ENCODE assay signal across 23 mouse cellular contexts in the genomic region with DNA sequence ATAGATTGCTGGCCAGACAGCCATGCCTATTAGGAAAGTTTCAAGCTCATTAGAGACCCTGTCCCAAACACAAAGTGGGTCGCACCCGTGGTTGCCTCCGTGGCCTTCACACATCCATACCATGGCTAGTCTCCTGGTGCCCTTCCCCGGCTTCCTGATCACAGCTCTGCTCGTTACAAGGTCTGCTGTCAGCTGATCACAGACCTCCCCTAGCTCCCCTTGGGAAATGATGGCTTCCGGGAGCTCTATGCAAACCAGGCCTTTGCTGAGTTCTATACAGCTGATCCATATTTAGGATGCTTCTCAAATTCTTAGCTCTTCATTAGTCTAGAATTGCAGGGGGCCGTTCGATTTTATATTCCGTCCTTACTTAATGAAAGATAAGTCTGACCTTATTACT.
DNase-seq lines count a peak whose midpoint lies in the region; ATAC-seq and TF ChIP-seq lines count a peak whose summit lies in the region.
"Had no signal": no experiment of that assay in that cellular context is flagged by ENCODE, and none has a peak within 500 bp of the region (broad histone marks: within the 10 kb centered on the region; RNA-seq: fewer than 3 reads in every experiment).

No protein-coding gene starts in this region.

- H3K4me3 ChIP-seq in heart, embryonic 10.5 days, result peak overlapping the region; percentile 31; the same call in 1 of the 2 replicates
- no peak overlapping the region for H3K4me3 ChIP-seq in embryonic facial prominence, embryonic 10.5 days
- no peak overlapping the region for H3K4me3 ChIP-seq in intestine, postnatal 0 days (ENCODE audit: low read depth, low read length)
- no peak overlapping the region for H3K4me3 ChIP-seq in midbrain, embryonic 14.5 days (replicated peaks; ENCODE audit: low read depth, low read length)
- H3K4me3 ChIP-seq: kidney, embryonic 15.5 days; limb, embryonic 13.5 days had no signal

- no peak overlapping the region for H3K9ac ChIP-seq in intestine, postnatal 0 days (ENCODE audit: low read depth, low read length)
- no peak overlapping the region for H3K9ac ChIP-seq in midbrain, embryonic 14.5 days (replicated peaks; ENCODE audit: low read length)
- H3K9ac ChIP-seq: hindbrain, embryonic 14.5 days; kidney, embryonic 15.5 days; limb, embryonic 13.5 days had no signal

- intact Hi-C loops in heart, postnatal 10 days (cut with DNase I), result no loop called here

- no peak overlapping the region for H3K27ac ChIP-seq in heart, embryonic 10.5 days
- no peak overlapping the region for H3K27ac ChIP-seq in embryonic facial prominence, embryonic 10.5 days (replicated peaks)
- no peak overlapping the region for H3K27ac ChIP-seq in intestine, postnatal 0 days (ENCODE audit: low read depth, low read length)
- H3K27ac ChIP-seq in midbrain, embryonic 14.5 days (replicated peaks; ENCODE audit: low read depth, low read length), result no peak overlapping the region
- H3K27ac ChIP-seq: kidney, embryonic 15.5 days; limb, embryonic 13.5 days had no signal

- 30% methylated on average over 9 of the region's 9 CpGs for WGBS in heart, embryonic 10.5 days
- WGBS in embryonic facial prominence, embryonic 10.5 days, result 37% methylated on average over 9 of the region's 9 CpGs
- 57% methylated on average over 9 of the region's 9 CpGs for WGBS in intestine, postnatal 0 days
- 25% methylated on average over 9 of the region's 9 CpGs for WGBS in midbrain, embryonic 14.5 days

- peaks cover 25% of the 10 kb centered on the region for H3K27me3 ChIP-seq in heart, embryonic 10.5 days (ENCODE audit: insufficient read depth, poor library complexity, severe bottlenecking)
- H3K27me3 ChIP-seq in embryonic facial prominence, embryonic 10.5 days (replicated peaks; ENCODE audit: low read depth, poor library complexity, severe bottlenecking), result peaks cover 15% of the 10 kb centered on the region
- H3K27me3 ChIP-seq in intestine, postnatal 0 days (replicated peaks; ENCODE audit: control insufficient read depth, insufficient read depth, low read length), result no peaks in the 10 kb centered on the region
- H3K27me3 ChIP-seq in midbrain, embryonic 14.5 days (ENCODE audit: control insufficient read depth, insufficient read depth, low read length), result no peaks in the 10 kb centered on the region

- 0 out of 2 replicates have a peak, but pooled peaks have one; percentile 19 for ATAC-seq in intestine, postnatal 0 days
- ATAC-seq in midbrain, embryonic 14.5 days (ENCODE audit: low FRiP score, low TSS enrichment), result no peak
- ATAC-seq: forebrain, embryonic 14.5 days; Patski had no signal

- DNase-seq in heart, embryonic 10.5 days (ENCODE audit: low spot score), result no peak
- no peak for DNase-seq in heart, postnatal 10 days
- DNase-seq in embryonic facial prominence, embryonic 10.5 days (ENCODE audit: low spot score), result peak; percentile 25
- peak; percentile 56 for DNase-seq in midbrain, embryonic 14.5 days
- no peak for DNase-seq in lung, postnatal 4 days
- no peak for DNase-seq in ovary, postnatal 14 days (ENCODE audit: low spot score)
- DNase-seq in kidney, postnatal 25 days, result no peak
- DNase-seq: adrenal gland, postnatal 10 days; cerebellum, adult 9-10 months; cerebellum, postnatal 36 days; gastrocnemius, postnatal 25 days; heart, adult 18-20 months; heart, postnatal 4 days; kidney, postnatal 4 days; lung, postnatal 36 days; spleen, adult 18-20 months had no signal

- no peak for TF ChIP-seq CTCF in intestine, postnatal 0 days (IDR thresholded peaks at IDR 0.05; ENCODE audit: low read depth)

- H3K4me1 ChIP-seq in heart, embryonic 10.5 days, result peaks cover 15% of the 10 kb centered on the region
- H3K4me1 ChIP-seq in embryonic facial prominence, embryonic 10.5 days, result peaks cover 13% of the 10 kb centered on the region
- no peaks in the 10 kb centered on the region for H3K4me1 ChIP-seq in intestine, postnatal 0 days (replicated peaks; ENCODE audit: control insufficient read depth, insufficient read depth, low read length)
- peaks cover 12% of the 10 kb centered on the region; the same call in 1 of the 2 replicates for H3K4me1 ChIP-seq in midbrain, embryonic 14.5 days (ENCODE audit: control insufficient read depth, insufficient read depth, low read length)

- no peaks in the 10 kb centered on the region for H3K9me3 ChIP-seq in heart, embryonic 10.5 days
- no peaks in the 10 kb centered on the region for H3K9me3 ChIP-seq in embryonic facial prominence, embryonic 10.5 days
- no peaks in the 10 kb centered on the region for H3K9me3 ChIP-seq in intestine, postnatal 0 days (ENCODE audit: control insufficient read depth)
- no peaks in the 10 kb centered on the region for H3K9me3 ChIP-seq in midbrain, embryonic 14.5 days (ENCODE audit: control insufficient read depth, low read length)
- H3K9me3 ChIP-seq: kidney, embryonic 15.5 days; limb, embryonic 13.5 days had no signal

- no peaks in the 10 kb centered on the region for H3K36me3 ChIP-seq in heart, embryonic 10.5 days
- peaks cover 4% of the 10 kb centered on the region; the same call in 1 of the 2 replicates for H3K36me3 ChIP-seq in embryonic facial prominence, embryonic 10.5 days (replicated peaks)
- H3K36me3 ChIP-seq in intestine, postnatal 0 days (ENCODE audit: control insufficient read depth, insufficient read depth), result no peaks in the 10 kb centered on the region
- H3K36me3 ChIP-seq in midbrain, embryonic 14.5 days (ENCODE audit: control insufficient read depth, insufficient read depth, low read length), result no peaks in the 10 kb centered on the region
- H3K36me3 ChIP-seq: kidney, embryonic 15.5 days; limb, embryonic 13.5 days had no signal

- no peak overlapping the region for H3K4me2 ChIP-seq in intestine, postnatal 0 days (replicated peaks; ENCODE audit: low read depth)
- no peak overlapping the region for H3K4me2 ChIP-seq in midbrain, embryonic 14.5 days (ENCODE audit: low read length)
- H3K4me2 ChIP-seq: hindbrain, embryonic 14.5 days; kidney, embryonic 15.5 days; limb, embryonic 13.5 days; liver, embryonic 11.5 days had no signal

Comparison
In these comparisons a context has a peak if more than half of its experiments do, and no peak if none do; other contexts are left out.
1. DNase-seq: peak in embryonic facial prominence, embryonic 10.5 days (single experiment) and midbrain, embryonic 14.5 days (single experiment); none in heart, embryonic 10.5 days (single experiment), heart, postnatal 10 days (0 of 2), lung, postnatal 4 days (0 of 2), ovary, postnatal 14 days (single experiment) and kidney, postnatal 25 days (0 of 2).